8 mouse cellular contexts compared by ENCODE assay signal in the genomic region with DNA sequence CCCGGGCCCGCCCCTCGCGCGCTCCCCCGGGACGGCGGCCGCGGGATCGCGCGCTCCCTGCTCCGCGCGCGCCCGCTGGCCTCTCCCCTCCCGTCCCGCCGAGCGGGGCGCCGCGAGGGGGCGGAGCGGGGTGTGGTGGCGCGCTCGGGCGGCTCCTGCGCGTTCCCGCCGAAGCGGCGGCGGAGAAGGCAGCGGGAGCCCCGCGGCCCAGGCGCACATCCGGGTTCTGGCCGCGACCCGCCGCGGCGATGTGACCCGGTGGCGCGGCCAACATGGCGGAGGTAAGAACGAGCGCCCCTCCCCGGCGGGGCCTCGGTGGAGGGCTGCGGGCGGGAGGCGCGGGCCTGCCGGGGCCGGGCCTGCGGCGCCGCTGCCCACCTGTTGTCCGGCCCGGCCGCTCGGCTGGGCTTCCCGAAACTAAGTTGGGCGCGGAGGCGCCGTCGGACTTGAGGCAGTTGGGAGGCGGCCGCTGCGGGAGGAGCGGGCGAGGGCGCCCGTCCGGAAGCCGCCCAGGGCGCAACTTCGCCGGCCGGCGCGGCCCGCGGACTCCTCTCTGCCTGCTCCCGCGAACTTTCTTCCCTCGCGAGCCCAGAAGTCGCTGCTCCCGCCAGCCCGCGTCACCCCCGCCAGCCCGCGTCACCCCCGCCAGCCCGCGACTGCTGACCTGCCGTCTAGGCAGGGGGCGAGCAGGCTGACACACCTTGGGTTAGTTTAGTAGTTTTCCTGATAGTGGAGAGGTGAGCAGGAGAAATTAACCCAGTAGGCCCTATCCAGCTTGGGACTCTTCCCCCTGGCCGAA. TPM values are rescaled to one million over a fixed set of nuclear protein-coding genes. Genes with fewer than 3 reads are reported as not detected.
DNase-seq lines count a peak whose midpoint lies in the region; ATAC-seq and TF ChIP-seq lines count a peak whose summit lies in the region.

No protein-coding gene starts in this region.

- peak overlapping the region; percentile 90 for H3K27ac ChIP-seq in brown adipose tissue, adult 24 weeks (replicated peaks; ENCODE audit: low read depth, low read length)
- H3K27ac ChIP-seq in forebrain, embryonic 10.5 days = peak overlapping the region; percentile 98
- H3K27ac ChIP-seq in heart, embryonic 14.5 days (replicated peaks in 1 of 2; ENCODE audit: control insufficient read depth in 1 of 2, insufficient read depth in 1 of 2, low read depth in 2 of 2, low read length in 2 of 2) = peak overlapping the region; percentile 97 to 98
- H3K27ac ChIP-seq in liver, embryonic 11.5 days (ENCODE audit: low read depth, low read length) = peak overlapping the region; percentile 97

- peak overlapping the region; percentile 77 for H3K4me2 ChIP-seq in heart, embryonic 14.5 days (ENCODE audit: low read length)
- peak overlapping the region; percentile 74 for H3K4me2 ChIP-seq in liver, embryonic 11.5 days
- H3K4me2 ChIP-seq in myocyte (ENCODE audit: low read depth) = peak overlapping the region; percentile 62

- peak; percentile 86 for DNase-seq in CD4-positive, CD25-positive, alpha-beta regulatory T cell, adult 2 months (ENCODE audit: low read depth, low spot score)
- DNase-seq in forebrain, embryonic 10.5 days (ENCODE audit: extremely low spot score, low spot score) = peak; percentile 72
- DNase-seq in kidney, postnatal 10 days = peak; percentile 90
- DNase-seq in liver, embryonic 11.5 days (ENCODE audit: low spot score) = peak; percentile 80
- peak; percentile 87 for DNase-seq in spleen, postnatal 36 days (ENCODE audit: low spot score in 2 of 2)

- peak overlapping the region; percentile 99 for H3K4me3 ChIP-seq in brown adipose tissue, adult 24 weeks (ENCODE audit: insufficient read depth, low read depth, low read length)
- peak overlapping the region; percentile 91 for H3K4me3 ChIP-seq in forebrain, embryonic 10.5 days
- H3K4me3 ChIP-seq in heart, embryonic 14.5 days (ENCODE audit: control insufficient read depth in 1 of 2, insufficient read depth in 1 of 2, low read depth in 1 of 2, low read length in 2 of 2) = peak overlapping the region; percentile 93 to 100
- peak overlapping the region; percentile 82 for H3K4me3 ChIP-seq in liver, embryonic 11.5 days (ENCODE audit: low read depth, low read length)
- H3K4me3 ChIP-seq in myocyte = peak overlapping the region; percentile 43

- ATAC-seq in heart, embryonic 14.5 days (ENCODE audit: insufficient number of reproducible peaks, insufficient read depth, low FRiP score, low read depth) = peak; percentile 66
- peak; percentile 63 for ATAC-seq in liver, embryonic 11.5 days (replicated peaks; ENCODE audit: low FRiP score)

- peaks cover 53% of the 10 kb centered on the region for H3K79me2 ChIP-seq in myocyte (ENCODE audit: control insufficient read depth, insufficient read depth)

- TF ChIP-seq POLR2A in myocyte (IDR thresholded peaks at IDR 0.05; ENCODE audit: insufficient read length, low read depth) = peak; percentile 84

- 0 out of 2 replicates have a peak, but pooled peaks cover 4% of the 10 kb centered on the region for H3K27me3 ChIP-seq in forebrain, embryonic 10.5 days (ENCODE audit: poor library complexity, severe bottlenecking)
- no peaks in the 10 kb centered on the region for H3K27me3 ChIP-seq in heart, embryonic 14.5 days (ENCODE audit: control insufficient read depth, insufficient read depth, low read length)
- H3K27me3 ChIP-seq in liver, embryonic 11.5 days (replicated peaks; ENCODE audit: control insufficient read depth, insufficient read depth, low read length) = no peaks in the 10 kb centered on the region
- no peaks in the 10 kb centered on the region for H3K27me3 ChIP-seq in myocyte (ENCODE audit: control insufficient read depth, insufficient read depth, insufficient read length)

- H3K9me3 ChIP-seq in forebrain, embryonic 10.5 days = no peaks in the 10 kb centered on the region
- H3K9me3 ChIP-seq in heart, embryonic 14.5 days (ENCODE audit: control insufficient read depth, low read length) = no peaks in the 10 kb centered on the region
- H3K9me3 ChIP-seq in liver, embryonic 11.5 days (ENCODE audit: control insufficient read depth, low read length) = no peaks in the 10 kb centered on the region

- WGBS in forebrain, embryonic 10.5 days = under 1% methylated on average over 86 of the region's 111 CpGs
- 1% methylated on average over 58 of the region's 111 CpGs for WGBS in heart, embryonic 14.5 days
- WGBS in liver, embryonic 11.5 days = under 1% methylated on average over 92 of the region's 111 CpGs

- H3K36me3 ChIP-seq in forebrain, embryonic 10.5 days (replicated peaks) = peaks cover 10% of the 10 kb centered on the region
- peaks cover 13% of the 10 kb centered on the region for H3K36me3 ChIP-seq in heart, embryonic 14.5 days (ENCODE audit: control insufficient read depth, insufficient read depth, low read length)
- no peaks in the 10 kb centered on the region; the same call in 1 of the 2 replicates for H3K36me3 ChIP-seq in liver, embryonic 11.5 days (ENCODE audit: control insufficient read depth, insufficient read depth, low read length)
- no peaks in the 10 kb centered on the region for H3K36me3 ChIP-seq in myocyte (ENCODE audit: control insufficient read depth, insufficient read depth)

- peak overlapping the region; percentile 98 for H3K9ac ChIP-seq in heart, embryonic 14.5 days (ENCODE audit: low read length)
- H3K9ac ChIP-seq in liver, embryonic 11.5 days (ENCODE audit: low read depth, low read length) = peak overlapping the region; percentile 99

- H3ac ChIP-seq in myocyte (ENCODE audit: control insufficient read depth, insufficient read length) = peak overlapping the region; percentile 42

- H3K4me1 ChIP-seq in brown adipose tissue, adult 24 weeks (ENCODE audit: control insufficient read depth, insufficient read depth, insufficient read length, low read length) = peaks cover 13% of the 10 kb centered on the region; the same call in 1 of the 2 replicates
- H3K4me1 ChIP-seq in forebrain, embryonic 10.5 days = peaks cover 38% of the 10 kb centered on the region
- peaks cover 5 to 30% of the 10 kb centered on the region in 2 experiments for H3K4me1 ChIP-seq in heart, embryonic 14.5 days (ENCODE audit: control insufficient read depth in 2 of 2, insufficient read depth in 2 of 2, low read length in 2 of 2)
- H3K4me1 ChIP-seq in liver, embryonic 11.5 days (replicated peaks; ENCODE audit: control insufficient read depth, insufficient read depth, low read length) = peaks cover 26% of the 10 kb centered on the region

TF ChIP-seq in myocyte, 11 proteins besides CTCF, POLR2A, EP300 and RAD21:
- no peak for TF ChIP-seq CEBPB (IDR thresholded peaks at IDR 0.05; ENCODE audit: insufficient read depth, poor library complexity, severe bottlenecking)
- TF ChIP-seq E2F4 (IDR thresholded peaks at IDR 0.05; ENCODE audit: insufficient read depth) = peak; percentile 4
- no peak for TF ChIP-seq REST (IDR thresholded peaks at IDR 0.05; ENCODE audit: insufficient read depth, insufficient read length)
- TF ChIP-seq TCF12 (IDR thresholded peaks at IDR 0.05; ENCODE audit: insufficient read depth, poor library complexity, severe bottlenecking) = no peak
- TF ChIP-seq TCF3 (IDR thresholded peaks at IDR 0.05; ENCODE audit: insufficient read length, low read depth) = no peak
- TF ChIP-seq USF1 (IDR thresholded peaks at IDR 0.05; ENCODE audit: low read depth) = no peak
- TF ChIP-seq MYOG (IDR thresholded peaks at IDR 0.05; ENCODE audit: control insufficient read depth in 1 of 3, insufficient read depth in 1 of 3, insufficient read length in 2 of 3, low read depth in 2 of 3) = peak in 1 of 3 experiments; percentile 47
- TF ChIP-seq POLR2AphosphoS2 (IDR thresholded peaks at IDR 0.05; ENCODE audit: insufficient read length, low read depth) = peak; percentile 87
- TF ChIP-seq SRF (IDR thresholded peaks at IDR 0.05; ENCODE audit: control insufficient read depth, insufficient read length, low read depth) = no peak
- peak in 2 of 3 experiments; percentile 36 to 58 for TF ChIP-seq MYOD1 (IDR thresholded peaks at IDR 0.05; ENCODE audit: control insufficient read depth in 1 of 3, insufficient read length in 2 of 3, low read depth in 2 of 3)
- TF ChIP-seq MAX (IDR thresholded peaks at IDR 0.05; ENCODE audit: low read depth) = no peak

RNA-seq across cellular contexts. Expression of a gene that starts 5.1 kb away (rescaled TPM):
- polyA plus RNA-seq in brown adipose tissue, adult 24 weeks (2012; ENCODE audit: insufficient read depth, insufficient read length, missing spikeins) = 1.2 and 1.5 TPM in 2 replicates
- 4.8 and 5.0 TPM in 2 replicates for polyA plus RNA-seq in forebrain, embryonic 10.5 days (2016; fragmentation: Nextera tagmentation; extraction: Ambion mirVana)
- 0.89 and 1.2 TPM in 2 replicates for polyA plus RNA-seq in heart, embryonic 14.5 days (2014; fragmentation: Nextera tagmentation; extraction: Ambion mirVana)
- 2.0 TPM in 2 replicates for polyA plus RNA-seq in liver, embryonic 11.5 days (2014; fragmentation: Nextera tagmentation; extraction: Ambion mirVana)
- polyA plus RNA-seq in myocyte (2012; fragmentation: generic; extraction: Trizol) = 0.47 TPM

RNA-seq across cellular contexts. Expression of a gene that starts 5.2 kb away (rescaled TPM):
- 26.7 and 26.8 TPM in 2 replicates for polyA plus RNA-seq in brown adipose tissue, adult 24 weeks (2012; ENCODE audit: insufficient read depth, insufficient read length, missing spikeins)
- polyA plus RNA-seq in forebrain, embryonic 10.5 days (2016; fragmentation: Nextera tagmentation; extraction: Ambion mirVana) = 37.0 and 37.3 TPM in 2 replicates
- 27.4 and 36.1 TPM in 2 replicates for polyA plus RNA-seq in heart, embryonic 14.5 days (2014; fragmentation: Nextera tagmentation; extraction: Ambion mirVana)
- 36.7 and 41.3 TPM in 2 replicates for polyA plus RNA-seq in liver, embryonic 11.5 days (2014; fragmentation: Nextera tagmentation; extraction: Ambion mirVana)
- 6.4 TPM for polyA plus RNA-seq in myocyte (2012; fragmentation: generic; extraction: Trizol)

Comparison
In these comparisons a context has a peak if more than half of its experiments do, and no peak if none do; other contexts are left out.
1. Peak in every context shown above with its lines: DNase-seq, ATAC-seq, H3K4me3 ChIP-seq and H3K27ac ChIP-seq.
2. H3K4me3 ChIP-seq: peak in every context shown above with its lines; median percentile 99 in brown adipose tissue, adult 24 weeks; 96 in heart, embryonic 14.5 days; 91 in forebrain, embryonic 10.5 days; 82 in liver, embryonic 11.5 days; 43 in myocyte.